Mouse (Mus musculus) spleen, postnatal 14 days (tissue): ENCODE measurements around the gene Rabgap1.

ENCODE experiments used
- DNase-seq, 2 experiments: peaks; one replicate each; pipeline ENCODE4 v3.0.0; 2021 to 2022; ENCODE audit warnings: low spot score in 2 of 2

Rabgap1 gene

GRCm38 (mm10) chr2:37516030-37516710, 73.1 kb downstream of the Rabgap1 start, which contains the start of gene Gpr21:
Gpr21 (plus strand) TSS chr2:37516332.
- DNase-seq, result no peak

DNA sequence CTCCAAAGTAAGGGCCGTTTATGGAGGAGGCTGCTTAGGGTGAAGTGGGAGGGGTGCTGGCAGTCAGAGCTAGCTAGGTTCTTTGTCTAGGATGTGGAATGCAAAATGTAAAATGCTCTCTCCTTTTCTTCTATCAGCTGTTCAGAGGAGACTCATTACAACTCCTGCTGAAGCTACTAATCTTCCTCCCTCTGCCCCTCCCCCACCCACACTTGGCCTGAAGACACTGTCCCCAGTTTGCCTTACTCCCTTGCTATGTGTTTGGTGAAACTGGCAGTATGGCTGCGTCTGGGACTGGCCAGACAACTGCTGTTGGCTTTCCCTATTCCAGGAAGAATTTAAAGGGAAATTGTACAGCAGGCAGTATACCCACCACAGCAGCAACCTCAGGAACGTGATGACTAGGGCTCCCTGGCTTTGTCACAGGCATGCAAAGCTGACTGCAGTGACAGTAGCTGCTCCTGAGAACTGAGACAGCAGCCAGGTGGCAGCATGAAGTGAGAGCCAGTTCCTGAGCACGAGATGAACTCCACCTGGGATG, 73.9 kb downstream of the Rabgap1 start:
- DNase-seq, result no peak

GRCm38 (mm10) chr2:37518561-37519285, 75.6 kb downstream of the Rabgap1 start:
- DNase-seq, result no peak

DNA sequence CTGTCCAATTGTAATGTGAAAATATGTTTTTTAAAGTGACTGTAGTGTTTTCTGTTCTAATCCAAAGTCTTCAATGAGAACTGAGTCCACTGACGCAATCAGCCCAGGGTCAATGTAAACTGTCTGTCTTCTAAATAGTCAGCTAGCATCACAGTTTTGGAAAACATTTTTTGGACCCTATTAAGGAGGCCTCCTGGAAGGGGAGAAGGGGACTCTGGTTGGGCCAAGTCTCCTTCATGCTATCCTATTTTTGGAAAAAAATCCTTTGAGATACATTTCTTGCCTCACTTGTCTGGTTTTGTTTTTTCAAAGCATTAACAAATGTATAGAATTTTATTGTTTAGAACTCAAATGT, 76.2 kb downstream of the Rabgap1 start:
- DNase-seq, result no peak

DNA sequence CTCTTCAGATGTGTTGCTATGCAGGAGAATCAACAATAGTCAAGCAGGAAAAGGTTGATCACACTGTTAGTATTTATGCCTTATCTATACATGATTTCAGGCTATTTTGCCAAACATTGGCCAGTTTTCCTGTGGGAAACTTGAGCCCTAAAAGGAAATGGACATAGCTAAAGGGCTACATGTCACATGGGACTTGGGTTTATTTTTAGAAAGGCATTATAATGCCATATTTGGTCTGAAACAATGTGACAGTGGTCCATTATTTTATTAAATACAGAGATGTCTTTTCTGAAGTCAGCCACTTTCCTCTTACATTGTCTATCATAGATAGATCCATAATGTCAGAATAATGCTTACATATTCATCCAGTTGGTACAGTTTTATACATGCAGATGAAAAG, 84.5 kb downstream of the Rabgap1 start:
- DNase-seq, result no peak

DNA sequence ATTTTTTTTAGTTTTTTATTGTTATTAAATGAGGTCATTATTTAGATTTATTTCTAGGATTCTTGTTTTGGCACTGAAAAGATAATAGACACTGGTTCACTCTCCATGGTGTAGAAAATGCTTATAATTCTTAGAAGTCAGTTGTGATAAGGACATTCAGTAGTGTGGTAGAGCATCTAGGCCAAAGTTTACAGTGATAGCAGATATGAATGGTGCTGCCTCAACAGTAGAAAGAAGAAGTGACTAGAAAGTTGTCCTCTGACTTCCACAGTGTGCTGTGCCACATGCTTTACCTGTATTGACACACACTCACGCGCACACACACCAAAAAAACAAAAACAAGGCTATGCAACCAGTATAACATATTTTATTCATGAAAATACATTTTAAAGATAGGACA, 86.3 kb downstream of the Rabgap1 start:
- DNase-seq, result no peak

DNA sequence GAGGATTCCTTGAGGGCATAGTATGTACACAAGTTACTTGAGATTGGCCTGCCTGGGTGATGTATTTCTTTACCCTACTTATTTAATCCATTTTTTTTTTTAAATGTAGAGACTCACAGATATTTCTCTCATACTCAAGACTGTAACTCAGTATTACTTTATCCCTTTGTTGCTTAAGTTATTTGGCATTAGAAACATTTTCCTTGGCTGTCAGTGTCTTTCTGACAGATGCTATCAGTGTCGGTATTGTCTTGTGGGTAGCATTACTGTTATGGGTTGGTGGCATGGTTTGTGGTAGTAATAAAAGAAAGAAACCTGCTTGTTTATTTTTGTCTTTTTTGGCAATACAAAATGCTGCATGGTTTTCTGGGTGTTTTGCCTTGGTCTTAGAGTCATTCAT, 87.7 kb downstream of the Rabgap1 start:
- DNase-seq, result no peak

DNA sequence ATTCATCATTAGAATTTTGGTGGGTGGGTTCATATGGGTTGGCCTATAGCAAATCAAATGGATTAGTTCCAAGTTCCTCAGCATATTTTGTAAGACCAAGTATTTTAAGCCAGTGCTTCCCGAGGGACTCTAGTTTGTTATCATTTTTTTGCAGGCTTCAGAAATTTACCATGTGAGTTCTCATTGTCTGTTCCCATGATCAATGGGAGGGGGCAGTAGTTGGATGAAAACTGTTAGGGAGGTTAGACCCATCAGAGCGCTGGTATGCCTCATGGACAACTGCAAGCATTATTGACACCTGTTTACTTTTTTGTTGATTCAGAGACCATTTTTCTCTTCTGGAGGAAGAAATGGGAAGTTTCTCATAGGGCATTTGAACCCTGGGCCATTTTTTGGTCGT, 88.6 kb downstream of the Rabgap1 start:
- DNase-seq, result no peak

DNA sequence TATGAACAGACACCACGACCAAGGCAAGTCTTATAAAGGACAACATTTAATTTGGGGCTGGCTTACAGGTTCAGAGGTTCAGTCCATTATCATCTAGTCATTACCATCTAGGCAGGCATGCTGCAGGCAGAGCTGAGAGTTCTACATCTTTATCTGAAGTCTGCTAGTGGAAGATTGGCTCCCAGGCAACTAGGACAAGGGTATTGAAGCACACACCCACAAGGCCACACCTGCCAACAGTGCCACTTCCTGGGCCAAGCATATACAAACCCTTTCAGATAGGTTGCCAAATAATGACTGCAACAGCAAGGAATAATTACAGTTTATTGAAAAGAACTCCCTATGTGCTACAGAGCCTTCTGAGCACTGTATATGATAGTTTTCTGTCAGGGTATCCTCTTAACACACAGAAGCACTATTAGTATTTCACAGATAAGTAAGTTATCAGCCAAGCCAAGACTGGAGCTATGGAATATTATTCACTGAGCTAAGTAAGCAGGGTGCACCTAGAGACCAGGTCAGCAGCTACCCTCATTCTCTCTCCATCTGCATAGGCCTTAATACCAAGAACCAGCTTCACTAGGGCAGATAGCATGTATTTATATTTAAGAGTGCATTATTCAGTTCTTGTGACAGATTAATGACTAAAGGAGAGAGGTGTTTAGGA, 106.4 kb downstream of the Rabgap1 start:
- no peak for DNase-seq

DNA sequence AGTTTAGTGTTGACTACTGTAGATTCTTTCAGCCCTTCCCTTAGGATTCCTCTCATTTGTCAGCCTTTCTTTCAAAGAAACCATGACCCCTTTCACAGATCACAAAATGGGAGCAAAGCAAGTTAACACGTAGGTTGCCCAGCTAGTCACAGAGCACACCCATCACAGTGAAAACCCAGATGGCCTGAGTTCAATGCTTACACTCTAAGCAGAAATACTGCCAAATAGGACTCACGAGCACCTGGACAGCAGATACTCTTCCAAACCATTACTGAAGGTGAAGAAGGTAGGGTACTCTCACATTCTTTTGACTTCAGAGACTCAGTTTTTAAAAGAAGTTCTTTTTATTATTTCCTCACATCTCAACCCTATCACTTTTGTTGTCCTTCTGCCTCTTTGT, 113.3 kb downstream of the Rabgap1 start:
- no peak for DNase-seq

GRCm38 (mm10) chr2:37565579-37565978, 122.5 kb downstream of the Rabgap1 start:
- DNase-seq, result no peak

GRCm38 (mm10) chr2:37566035-37566434, 123.0 kb downstream of the Rabgap1 start:
- no peak for DNase-seq

GRCm38 (mm10) chr2:37569888-37570287, 126.8 kb downstream of the Rabgap1 start:
- DNase-seq, result no peak

- DNase-seq, result no peak
Measured at GRCm38 (mm10) chr2:37570703-37571102, 127.6 kb downstream of the Rabgap1 start.

- DNase-seq, result no peak
Measured at GRCm38 (mm10) chr2:37572141-37572540, 129.1 kb downstream of the Rabgap1 start.

DNA sequence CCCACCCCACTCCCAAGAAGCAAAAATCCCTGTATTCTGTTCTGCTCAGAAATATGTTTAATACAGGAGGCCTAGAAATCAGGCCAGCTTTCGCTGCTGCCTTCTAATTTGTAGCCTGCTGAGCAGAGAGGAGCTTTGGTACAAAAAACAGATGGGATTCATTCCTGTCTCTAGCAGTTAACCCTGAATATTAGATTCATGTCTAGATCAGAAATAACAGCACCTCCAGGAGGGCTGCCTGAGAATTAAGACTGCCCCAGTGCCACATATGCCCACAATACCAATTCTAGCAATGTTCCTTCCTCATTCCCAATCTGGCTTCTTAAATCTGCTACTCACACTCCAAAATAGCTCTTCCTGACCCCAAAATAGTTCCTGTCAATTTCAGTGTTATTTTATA, 133.6 kb downstream of the Rabgap1 start:
- DNase-seq, result no peak

GRCm38 (mm10) chr2:37578185-37578584, 135.1 kb downstream of the Rabgap1 start:
- DNase-seq, result no peak

GRCm38 (mm10) chr2:37587919-37588318, 144.8 kb downstream of the Rabgap1 start:
- DNase-seq, result no peak
